ENCODE assay signal across 10 mouse cellular contexts in the genomic region with DNA sequence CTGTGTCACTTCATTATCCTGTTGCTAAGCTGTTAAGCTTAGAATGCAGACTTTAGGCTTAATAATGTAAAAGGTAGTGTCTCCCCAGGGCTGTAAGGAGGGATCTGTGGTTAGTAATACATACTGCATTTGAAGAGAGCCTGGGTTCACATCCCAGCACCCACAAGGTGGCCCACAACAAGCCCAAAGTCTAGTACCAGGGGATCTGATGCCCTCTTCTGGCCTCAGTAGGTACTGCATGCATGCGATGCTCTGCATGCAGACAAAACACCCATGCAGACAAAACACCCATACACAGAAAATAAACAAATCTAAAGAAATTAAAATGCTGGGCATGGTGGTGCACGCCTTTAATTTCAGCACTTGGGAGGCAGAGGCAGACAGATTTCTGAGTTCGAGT.
A peak's percentile ranks its signal among the peaks of the same experiment; 100 is the strongest.
DNase-seq lines count a peak whose midpoint lies in the region; ATAC-seq and TF ChIP-seq lines count a peak whose summit lies in the region.
"Had no signal": no experiment of that assay in that cellular context is flagged by ENCODE, and none has a peak within 500 bp of the region (broad histone marks: within the 10 kb centered on the region; RNA-seq: fewer than 3 reads in every experiment).

No protein-coding gene starts in this region.

- TF ChIP-seq POLR2A in kidney, adult 2 months (IDR thresholded peaks at IDR 0.05; ENCODE audit: low read depth, low read length): no peak

- WGBS in kidney, adult 2 months: 95% methylated on average over 3 of the region's 3 CpGs

- H3K9me3 ChIP-seq in G1E (replicated peaks): no peaks in the 10 kb centered on the region

- DNase-seq in kidney, adult 2 months: peak; percentile 15
- no peak for DNase-seq in kidney, adult 11 months
- DNase-seq in B cell, adult 2 months: peak; percentile 56 to 59
- DNase-seq in G1E (ENCODE audit: low spot score): no peak
- peak; percentile 18 for DNase-seq in mesoderm, embryonic 11.5 days (ENCODE audit: low read depth, low spot score)
- no peak for DNase-seq in urinary bladder, postnatal 10 days (ENCODE audit: low spot score)
- no peak for DNase-seq in T-cell, adult 2 months (ENCODE audit: low spot score)
- DNase-seq: cerebellum, adult 11 months; layer of hippocampus, postnatal 36 days; right cerebral cortex, adult 18-20 months had no signal

- peaks cover 15% of the 10 kb centered on the region for H3K4me1 ChIP-seq in kidney, adult 2 months (ENCODE audit: control insufficient read depth, insufficient read depth, low read length)
- no peaks in the 10 kb centered on the region for H3K4me1 ChIP-seq in G1E (ENCODE audit: insufficient read depth, low read depth, low read length)

- no peak overlapping the region for H3K4me3 ChIP-seq in kidney, adult 2 months (ENCODE audit: insufficient read depth, low read depth, low read length)
- no peak overlapping the region for H3K4me3 ChIP-seq in G1E (ENCODE audit: low read depth, low read length)

- no peak overlapping the region for H3K27ac ChIP-seq in kidney, adult 2 months (ENCODE audit: insufficient read depth, low read depth, low read length)

- TF ChIP-seq CTCF in kidney, adult 2 months (conservative IDR thresholded peaks at IDR 0.05; ENCODE audit: insufficient read depth, insufficient read length, low read depth, low read length): peak; percentile 62
- TF ChIP-seq CTCF in G1E (IDR thresholded peaks at IDR 0.05; ENCODE audit: low read depth, low read length): peak; percentile 85

- H3K36me3 ChIP-seq in kidney, adult 2 months (ENCODE audit: control insufficient read depth, insufficient read depth, low read length): no peaks in the 10 kb centered on the region
- no peaks in the 10 kb centered on the region for H3K36me3 ChIP-seq in G1E (replicated peaks)

- no peak for ATAC-seq in G1E (ENCODE audit: extremely low read depth, insufficient number of reproducible peaks, low FRiP score, poor library complexity, severe bottlenecking)

- no peaks in the 10 kb centered on the region for H3K27me3 ChIP-seq in kidney, adult 2 months (replicated peaks; ENCODE audit: control insufficient read depth, insufficient read depth, low read length)
- peaks cover 14% of the 10 kb centered on the region for H3K27me3 ChIP-seq in G1E (ENCODE audit: insufficient read depth, low read length)

Comparison
In these comparisons a context has a peak if more than half of its experiments do, and no peak if none do; other contexts are left out.
1. DNase-seq: peak in kidney, adult 2 months (single experiment), B cell, adult 2 months (2 of 2) and mesoderm, embryonic 11.5 days (single experiment); none in kidney, adult 11 months (single experiment), G1E (single experiment), urinary bladder, postnatal 10 days (single experiment) and T-cell, adult 2 months (single experiment).